Mouse (Mus musculus) kidney, postnatal 0 days (tissue): ENCODE measurements around the gene Padi1. TPM values are rescaled to one million over a fixed set of nuclear protein-coding genes. Genes with fewer than 3 reads are reported as not detected.

Experiments
- ATAC-seq: fragments of 200-750 bp; cut with Nextera tagmentation; replicated peaks from 2 replicates; pipeline ENCODE4 v1.8.0; 2017; ENCODE audit warnings: low read depth, moderate number of reproducible peaks, moderate TSS enrichment, moderate library complexity; ENCODE audit not compliant: low FRiP score
- DNase-seq: peaks from one replicate; pipeline ENCODE4 v3.0.0-alpha.2; 2016; ENCODE audit warnings: low spot score
- H3K27ac ChIP-seq: fragments of 300-500 bp; sonication (generic); 2 replicates; pipeline ENCODE4 v1.5.1; 2014; ENCODE audit warnings: mild to moderate bottlenecking
- H3K27me3 ChIP-seq: fragments of 300-500 bp; sonication (generic); 2 replicates; pipeline ENCODE4 v1.6.1; 2014; ENCODE audit warnings: low read length, mixed read lengths; ENCODE audit not compliant: insufficient read depth
- H3K36me3 ChIP-seq: fragments of 300-500 bp; sonication (generic); 2 replicates; pipeline ENCODE4 v1.6.1; 2014; ENCODE audit warnings: low read length, mixed read lengths; ENCODE audit not compliant: insufficient read depth
- H3K4me1 ChIP-seq: fragments of 300-500 bp; sonication (generic); replicated peaks from 2 replicates; pipeline ENCODE4 v1.6.1; 2014; ENCODE audit warnings: antibody characterized with exemption, low read length, mixed read lengths; ENCODE audit not compliant: insufficient read depth
- H3K4me2 ChIP-seq: fragments of 300-500 bp; sonication (generic); 2 replicates; pipeline ENCODE4 v1.6.1; 2014; ENCODE audit warnings: mild to moderate bottlenecking, low read length, moderate library complexity, mixed read lengths
- H3K4me3 ChIP-seq: fragments of 300-500 bp; sonication (generic); replicated peaks from 2 replicates; pipeline ENCODE4 v1.5.1; 2014; ENCODE audit warnings: low read depth, low read length
- H3K9ac ChIP-seq: fragments of 300-500 bp; sonication (generic); 2 replicates; pipeline ENCODE4 v1.6.1; 2014; ENCODE audit warnings: low read depth, low read length
- H3K9me3 ChIP-seq: fragments of 300-500 bp; sonication (generic); replicated peaks from 2 replicates; pipeline ENCODE4 v1.6.1; 2016; ENCODE audit warnings: low read length, inconsistent platforms, mixed read lengths
- CTCF ChIP-seq: IDR thresholded peaks from 2 replicates; pipeline ENCODE4 v1.5.1; 2016; ENCODE audit warnings: antibody characterized with exemption, low read depth, mild to moderate bottlenecking, moderate library complexity
- WGBS: fragments of 180-500 bp; shearing (Covaris S2); extraction: QIAGEN DNeasy Blood & Tissue Kit; methylation state at CpG from one replicate; pipeline ENCODE4 v1.1.7; 2014; 5-methylcytosine and 5-hydroxymethylcytosine counted together
- polyA plus RNA-seq: library from polyadenylated mRNA; unstranded; fragments of >200 nt; fragmentation: Nextera tagmentation; extraction: Ambion mirVana; gene quantifications from 2 replicates; pipeline ENCODE4 v1.2.1, GENCODE M21; 2015

Gene Padi1
- polyA plus RNA-seq, 1 experiment from 2014 or later: 0.28 TPM

DNA sequence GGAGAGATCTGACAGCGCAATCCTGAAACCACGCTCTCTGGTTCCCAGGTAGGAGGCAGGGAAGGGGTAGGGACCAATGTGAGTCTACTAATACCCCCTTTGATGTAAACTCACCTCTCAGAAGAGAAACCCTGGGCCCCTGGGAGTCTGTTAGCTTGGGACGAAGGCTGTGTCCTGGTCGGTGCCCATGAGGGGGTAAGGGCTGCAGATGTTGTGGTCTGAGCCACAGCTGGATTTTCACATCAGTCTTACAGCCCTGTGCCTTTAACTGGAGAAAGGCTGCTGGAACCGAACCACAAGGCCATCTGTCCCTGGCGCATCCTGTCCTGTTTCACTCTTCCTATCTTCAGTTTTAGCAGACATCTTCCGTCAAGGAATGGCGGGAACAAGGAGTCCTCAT, 30.6 kb upstream of the Padi1 start:
- H3K4me2 ChIP-seq: no peak overlapping the region
- no peak for TF ChIP-seq CTCF
- H3K27ac ChIP-seq: no peak overlapping the region
- no peaks in the 10 kb centered on the region for H3K4me1 ChIP-seq
- H3K9ac ChIP-seq: no peak overlapping the region
- no peak overlapping the region for H3K4me3 ChIP-seq
- ATAC-seq: no peak
- no peaks in the 10 kb centered on the region for H3K36me3 ChIP-seq
- peaks cover 3% of the 10 kb centered on the region; the same call in 1 of the 2 replicates for H3K9me3 ChIP-seq
- no peaks in the 10 kb centered on the region for H3K27me3 ChIP-seq
- 87% methylated on average over 8 of the region's 8 CpGs for WGBS
- no peak for DNase-seq

DNA sequence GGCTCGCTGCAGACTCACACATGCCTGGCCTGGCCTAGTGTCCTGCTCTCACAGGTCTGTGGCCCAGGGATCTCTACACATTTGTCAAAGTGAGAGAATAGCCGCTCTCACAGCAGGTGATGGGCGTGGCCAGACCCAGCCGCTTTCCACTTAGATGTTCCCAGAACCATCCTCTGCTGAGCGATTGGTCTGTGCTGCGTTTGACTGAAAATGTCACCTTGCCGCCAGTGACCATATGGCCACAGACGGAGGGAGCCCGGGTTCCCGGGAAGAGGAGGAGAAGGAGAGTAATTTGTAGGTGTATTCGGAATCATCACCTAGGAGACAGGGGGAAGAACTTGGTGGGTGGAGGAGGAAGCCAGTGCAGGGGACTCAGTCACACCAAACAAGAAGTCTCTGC, 27.4 kb upstream of the Padi1 start:
- ATAC-seq (no peak; the same call in 1 of the 2 replicates), DNase-seq (no peak)
- Histone ChIP-seq H3K4me2 (no peak overlapping the region), H3K27ac (no peak overlapping the region), H3K4me3 (no peak overlapping the region), H3K4me1 (no peaks in the 10 kb centered on the region), H3K27me3 (no peaks in the 10 kb centered on the region), H3K36me3 (no peaks in the 10 kb centered on the region), H3K9ac (no peak overlapping the region), H3K9me3 (peaks cover 3% of the 10 kb centered on the region; the same call in 1 of the 2 replicates)
- 50% methylated on average over 11 of the region's 11 CpGs for WGBS
- TF ChIP-seq CTCF: no peak

DNA sequence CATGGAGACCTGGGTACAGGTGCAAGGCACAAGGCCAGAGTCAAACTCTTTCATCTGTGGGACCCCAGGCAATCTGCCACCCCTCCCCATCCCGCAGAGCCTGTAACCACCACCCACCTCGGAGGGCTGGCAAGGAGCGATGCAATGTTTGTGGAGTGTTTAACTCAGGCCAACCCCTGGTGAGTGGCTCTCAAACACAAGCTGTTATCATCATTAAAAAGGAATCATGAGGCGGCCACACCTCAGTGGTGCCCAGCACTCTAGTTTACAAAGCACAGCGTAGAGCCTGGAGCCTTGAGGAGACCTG, 27.1 kb upstream of the Padi1 start:
- WGBS: 73% methylated on average over 5 of the region's 5 CpGs
- DNase-seq: no peak
- H3K9me3 ChIP-seq: peaks cover 3% of the 10 kb centered on the region; the same call in 1 of the 2 replicates

DNA sequence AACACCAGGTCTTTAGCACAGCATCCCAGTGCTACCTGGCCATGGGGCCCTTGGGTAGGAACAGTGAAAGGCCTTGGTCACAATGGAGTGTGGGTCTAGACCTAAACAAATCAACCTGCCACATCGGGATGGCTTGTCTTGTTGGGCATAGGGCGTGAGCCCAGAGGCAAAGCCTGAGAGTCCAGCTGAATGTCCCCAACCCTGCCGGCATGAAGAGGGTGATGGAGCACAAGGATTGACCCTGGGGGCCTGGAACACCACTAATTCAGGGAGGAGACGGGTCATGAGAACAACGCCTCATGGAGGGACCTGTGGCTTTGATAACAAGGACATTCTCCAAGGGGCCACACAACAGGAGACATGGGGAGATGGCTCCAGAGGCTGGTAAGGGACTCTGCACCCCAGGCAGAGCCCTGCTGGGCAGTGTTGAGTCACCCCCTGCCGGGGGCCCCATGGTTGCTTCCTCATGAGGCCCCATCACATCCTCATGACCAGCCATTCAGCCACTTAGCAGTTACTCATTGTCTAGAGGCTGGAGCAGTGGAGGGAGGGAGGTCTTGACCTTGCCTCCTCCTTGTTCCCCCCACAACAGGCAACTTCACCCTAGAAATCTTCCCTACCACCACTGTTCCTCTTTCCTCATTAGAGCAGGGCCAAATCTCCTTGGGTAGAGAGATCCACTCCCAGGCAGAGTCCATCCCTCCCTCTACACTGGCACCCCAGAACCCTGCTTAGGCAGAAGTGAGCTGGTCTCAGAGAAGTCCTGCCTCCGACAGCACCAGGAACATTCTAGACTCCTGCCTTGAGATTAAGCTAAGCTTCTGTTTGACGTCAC, 26.5 kb upstream of the Padi1 start:
- no peaks in the 10 kb centered on the region for H3K36me3 ChIP-seq
- no peaks in the 10 kb centered on the region for H3K4me1 ChIP-seq
- 78% methylated on average over 8 of the region's 8 CpGs for WGBS
- H3K9ac ChIP-seq: no peak overlapping the region
- H3K4me2 ChIP-seq: no peak overlapping the region
- TF ChIP-seq CTCF: no peak
- DNase-seq (no peak), ATAC-seq (no peak)
- H3K4me3 ChIP-seq: no peak overlapping the region
- no peaks in the 10 kb centered on the region for H3K27me3 ChIP-seq
- H3K9me3 ChIP-seq: peaks cover 3% of the 10 kb centered on the region; the same call in 1 of the 2 replicates
- no peak overlapping the region for H3K27ac ChIP-seq

More for the DNA sequence above, 27.1 kb upstream of the Padi1 start:
- H3K9ac ChIP-seq: no peak overlapping the region
- H3K4me1 ChIP-seq: no peaks in the 10 kb centered on the region
- H3K27ac ChIP-seq: no peak overlapping the region
- H3K4me2 ChIP-seq: no peak overlapping the region
- no peak for ATAC-seq
- H3K4me3 ChIP-seq: no peak overlapping the region
- H3K27me3 ChIP-seq: no peaks in the 10 kb centered on the region
- H3K36me3 ChIP-seq: no peaks in the 10 kb centered on the region
- no peak for TF ChIP-seq CTCF

DNA sequence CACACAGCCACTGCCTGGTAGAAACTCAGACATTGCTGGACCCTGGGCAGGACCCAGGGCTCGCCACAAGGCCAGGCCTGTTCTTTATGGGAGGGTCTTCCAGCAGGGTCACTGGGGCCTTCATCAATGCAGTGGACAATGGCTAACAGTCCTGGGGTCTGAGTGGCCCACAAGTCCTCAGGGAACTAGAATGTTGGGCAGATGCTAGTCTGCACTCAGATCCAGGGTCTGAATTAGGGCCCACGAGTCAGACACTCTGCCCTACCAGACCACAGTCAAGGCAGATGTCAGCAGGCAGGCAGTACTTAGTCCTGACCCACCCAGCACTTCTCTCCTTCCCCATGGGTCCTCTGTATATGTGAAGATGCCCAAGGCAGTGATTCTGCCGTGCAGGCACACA, 25.8 kb upstream of the Padi1 start:
- WGBS: 79% methylated on average over 3 of the region's 3 CpGs

DNA sequence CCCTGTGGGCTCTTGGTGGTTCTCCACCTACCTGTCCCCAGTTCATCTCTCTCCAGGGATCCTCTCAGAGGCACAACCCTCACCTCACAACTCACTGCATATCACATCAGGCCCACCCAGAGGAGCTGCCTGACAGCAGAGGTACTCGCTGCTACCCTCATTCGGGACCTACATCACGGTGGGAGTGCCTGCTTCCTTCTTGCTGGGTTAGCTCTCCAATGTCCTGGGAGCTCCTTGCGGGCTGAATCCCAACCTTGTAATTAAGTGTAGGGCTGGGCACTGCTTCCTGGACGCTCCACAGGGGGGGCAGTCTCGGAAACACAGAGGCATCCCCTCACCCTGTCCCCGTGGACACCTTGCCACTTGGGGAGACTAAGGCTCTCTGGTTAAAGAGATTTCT, 25.3 kb upstream of the Padi1 start:
- H3K4me2 ChIP-seq: no peak overlapping the region

More for the DNA sequence above, 25.8 kb upstream of the Padi1 start:
- DNase-seq (no peak), ATAC-seq (no peak)
- peaks cover 3% of the 10 kb centered on the region; the same call in 1 of the 2 replicates for H3K9me3 ChIP-seq
- no peak overlapping the region for H3K4me2 ChIP-seq
- H3K27me3 ChIP-seq: no peaks in the 10 kb centered on the region
- no peak for TF ChIP-seq CTCF
- H3K4me1 ChIP-seq: no peaks in the 10 kb centered on the region
- H3K27ac ChIP-seq: no peak overlapping the region
- no peak overlapping the region for H3K4me3 ChIP-seq
- H3K9ac ChIP-seq: no peak overlapping the region
- H3K36me3 ChIP-seq: no peaks in the 10 kb centered on the region

More for the DNA sequence above, 25.3 kb upstream of the Padi1 start:
- Histone ChIP-seq H3K9me3 (peaks cover 3% of the 10 kb centered on the region; the same call in 1 of the 2 replicates), H3K27ac (no peak overlapping the region), H3K27me3 (no peaks in the 10 kb centered on the region), H3K4me3 (no peak overlapping the region), H3K9ac (no peak overlapping the region), H3K36me3 (no peaks in the 10 kb centered on the region), H3K4me1 (no peaks in the 10 kb centered on the region)
- 80% methylated on average over 7 of the region's 7 CpGs for WGBS
- ATAC-seq (no peak), DNase-seq (no peak)
- TF ChIP-seq CTCF: no peak
